Mouse (Mus musculus): ENCODE measurements around the gene Hoxb9.

DNA sequence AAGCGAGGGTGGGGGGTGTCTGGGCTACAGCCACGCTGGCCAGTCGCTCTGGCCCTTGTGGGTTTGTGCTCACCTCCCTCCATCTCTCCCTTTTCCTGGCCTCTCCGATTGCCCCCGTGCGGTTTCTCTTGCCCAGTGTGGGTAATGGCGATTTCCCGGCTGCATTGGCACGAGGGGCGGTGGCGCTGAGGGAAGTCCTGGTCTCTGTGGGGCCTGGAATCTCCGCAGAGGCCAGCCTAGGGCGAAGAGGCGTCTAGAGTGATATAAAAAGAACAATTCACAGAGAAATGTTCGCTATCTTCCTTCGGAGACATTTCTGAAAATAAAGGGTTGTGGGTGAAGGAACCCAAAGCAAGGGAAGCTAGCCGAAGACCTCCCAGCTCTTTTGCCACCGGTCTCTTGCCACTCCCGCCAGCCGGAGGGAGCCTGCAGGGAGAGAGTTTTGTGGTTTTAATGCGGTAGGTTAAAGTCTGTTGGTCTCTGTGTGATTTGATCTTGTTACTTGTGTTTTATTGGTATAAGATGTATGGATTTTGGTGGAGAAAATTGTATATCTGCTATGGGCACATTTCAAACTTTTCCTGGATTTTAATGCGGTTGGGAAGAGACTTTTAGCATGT, 22.2 kb downstream of the Hoxb9 start:
- no peak for TF ChIP-seq CTCF (IDR thresholded peaks at IDR 0.05; ENCODE audit: borderline replicate concordance, extremely low read depth, insufficient read depth, insufficient read length)
- no peak for TF ChIP-seq POLR2A (IDR thresholded peaks at IDR 0.05; ENCODE audit: borderline replicate concordance, extremely low read depth, insufficient read depth, insufficient read length, poor library complexity, severe bottlenecking)
